Mouse (Mus musculus): ENCODE results near the gene Apba3.

GRCm38 (mm10) chr10:81319741-81320549, 53.2 kb downstream of the Apba3 start:
- no peak for TF ChIP-seq ZNF384 (IDR thresholded peaks at IDR 0.05; ENCODE audit: low read depth, low read length)
- TF ChIP-seq CHD2 (IDR thresholded peaks at IDR 0.05; ENCODE audit: low read depth, low read length): no peak; the same call in 1 of the 2 replicates

All from ES-E14 (cell line).